Mouse (Mus musculus): ENCODE results near the gene Aifm3.

The Aifm3 gene

DNA sequence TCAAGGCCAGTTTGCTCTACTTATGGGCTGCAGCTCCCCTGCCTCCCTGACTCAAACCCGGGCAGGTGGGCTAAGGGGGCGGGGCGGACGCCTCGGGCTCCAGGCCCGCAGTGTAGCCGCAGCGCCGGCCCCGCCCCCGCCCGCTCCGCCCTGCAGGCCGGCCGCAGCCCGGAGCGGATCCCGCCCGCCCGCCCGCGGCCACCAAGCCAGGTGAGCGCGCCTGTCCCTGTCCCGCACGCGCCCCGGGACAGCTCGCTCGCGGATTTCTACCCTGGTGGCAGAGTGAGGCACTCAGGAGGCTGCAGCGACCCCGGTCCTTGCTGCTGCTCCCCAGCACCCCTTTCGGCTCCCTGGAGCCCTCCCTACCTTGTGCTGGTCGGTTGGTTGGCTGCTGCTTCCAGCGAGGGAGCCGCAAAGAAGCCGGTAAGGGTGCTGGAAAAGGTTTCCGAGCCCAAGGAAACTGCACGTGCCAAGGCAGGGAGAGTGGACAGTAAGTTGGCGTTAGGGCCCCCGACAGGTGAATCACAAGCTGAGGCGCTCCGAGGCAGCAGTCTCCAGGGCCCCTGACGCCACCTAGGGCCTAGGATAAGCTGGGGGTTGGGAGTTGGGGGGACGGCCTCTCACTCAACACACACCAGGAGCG is at the start of gene Aifm3:
Gene Aifm3, plus strand, starts transcription at position 143 of the 643 bp plus-strand sequence.
- no peak for DNase-seq

- DNase-seq, result peak; percentile 98
Measured at GRCm38 (mm10) chr16:17451541-17452372, 37.7 kb upstream of the Aifm3 start, which contains the start of gene Crkl. Crkl (plus strand) TSS chr16:17451987.

DNA sequence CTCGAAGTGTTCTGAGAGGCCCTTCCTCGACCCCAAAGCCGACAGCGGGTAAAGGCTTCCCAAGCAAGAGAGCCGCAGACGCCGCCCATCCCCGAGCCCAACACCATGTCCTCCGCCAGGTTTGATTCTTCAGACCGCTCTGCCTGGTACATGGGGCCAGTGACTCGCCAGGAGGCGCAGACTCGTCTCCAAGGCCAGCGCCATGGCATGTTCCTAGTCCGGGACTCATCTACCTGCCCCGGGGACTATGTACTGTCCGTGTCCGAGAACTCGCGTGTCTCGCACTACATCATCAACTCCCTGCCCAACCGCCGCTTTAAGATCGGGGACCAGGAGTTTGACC is 37.1 kb upstream of the Aifm3 start:
- peak; percentile 42 for DNase-seq

DNA sequence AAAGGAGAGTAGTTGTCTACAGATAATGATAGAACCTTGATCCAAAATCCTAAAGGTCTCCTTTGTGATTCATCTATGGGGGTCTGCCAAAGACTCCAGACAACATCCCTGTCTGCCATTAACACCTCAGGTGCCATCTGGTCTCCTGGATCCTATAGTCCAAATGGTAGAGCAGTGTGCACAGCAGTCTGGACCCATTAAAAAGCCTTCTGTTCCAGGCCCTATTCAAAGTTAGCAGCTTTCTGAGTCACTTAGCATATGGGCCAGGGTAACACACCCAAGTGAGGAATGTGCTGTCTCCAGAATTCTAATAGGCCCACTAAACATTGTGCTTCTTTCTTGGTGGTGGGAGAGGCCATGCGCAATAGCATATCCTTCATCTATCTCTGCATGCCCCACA is 32.5 kb upstream of the Aifm3 start:
- DNase-seq, result no peak

- no peak for DNase-seq
Measured at GRCm38 (mm10) chr16:17460254-17460653, 29.2 kb upstream of the Aifm3 start.

GRCm38 (mm10) chr16:17461596-17461995 is 27.8 kb upstream of the Aifm3 start:
- no peak for DNase-seq

GRCm38 (mm10) chr16:17463184-17463583 is 26.2 kb upstream of the Aifm3 start:
- DNase-seq, result no peak

DNA sequence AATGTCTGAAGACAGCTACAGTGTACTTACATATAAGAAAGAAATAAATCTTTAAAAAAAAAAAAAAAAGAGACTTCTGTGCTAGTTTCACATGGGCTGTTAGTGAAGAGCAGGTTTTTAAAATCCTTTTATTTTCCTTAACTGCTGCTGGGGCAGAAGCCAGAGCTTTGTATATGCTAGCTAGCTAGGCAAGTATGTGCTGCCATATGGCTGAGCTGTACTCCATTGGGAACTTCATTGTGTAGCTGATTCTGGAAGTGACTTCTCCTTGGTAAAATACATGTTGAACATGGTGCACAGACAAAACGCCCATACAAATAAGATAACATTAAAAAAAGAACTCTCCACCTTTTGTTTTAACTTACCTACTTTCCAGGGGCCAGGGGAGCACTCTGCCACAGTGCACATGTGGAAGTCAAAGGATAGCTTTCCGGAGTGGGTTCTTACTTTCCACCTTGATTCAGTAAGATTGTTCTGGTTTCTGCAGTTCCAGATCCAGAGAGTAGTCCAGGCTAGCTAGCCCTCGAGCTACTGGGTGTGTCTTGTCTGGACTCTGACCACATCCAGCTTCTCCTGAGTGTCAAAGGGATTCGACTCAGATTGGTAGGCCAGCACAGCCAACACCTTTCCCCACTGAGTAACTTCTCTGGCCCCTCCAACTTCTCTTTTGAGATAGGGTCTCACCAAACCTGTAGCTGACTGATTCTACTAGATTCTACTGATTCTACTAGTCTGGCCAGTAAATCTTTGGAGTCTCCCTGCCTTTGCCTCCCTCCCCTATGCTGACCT is 22.3 kb upstream of the Aifm3 start:
- no peak for DNase-seq

DNA sequence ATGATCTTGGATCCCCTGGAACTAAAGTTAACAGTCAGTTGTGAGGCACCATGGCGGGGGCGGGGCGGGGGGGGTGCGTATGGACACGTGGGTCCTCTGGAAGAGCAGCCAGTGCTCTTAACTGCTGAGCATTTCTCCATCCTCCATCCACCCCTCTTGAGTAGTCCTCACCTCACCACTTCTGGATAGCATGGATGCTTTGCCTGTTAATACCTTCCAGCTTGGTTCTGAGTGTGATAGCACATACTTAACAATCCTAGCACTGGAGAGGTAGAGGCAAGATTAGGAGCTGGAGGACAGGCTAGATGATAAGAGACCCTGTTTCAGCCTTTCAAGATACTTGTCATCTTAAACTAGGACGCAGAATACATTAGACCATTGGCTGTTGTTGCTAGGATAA is 16.9 kb upstream of the Aifm3 start:
- DNase-seq, result no peak

DNA sequence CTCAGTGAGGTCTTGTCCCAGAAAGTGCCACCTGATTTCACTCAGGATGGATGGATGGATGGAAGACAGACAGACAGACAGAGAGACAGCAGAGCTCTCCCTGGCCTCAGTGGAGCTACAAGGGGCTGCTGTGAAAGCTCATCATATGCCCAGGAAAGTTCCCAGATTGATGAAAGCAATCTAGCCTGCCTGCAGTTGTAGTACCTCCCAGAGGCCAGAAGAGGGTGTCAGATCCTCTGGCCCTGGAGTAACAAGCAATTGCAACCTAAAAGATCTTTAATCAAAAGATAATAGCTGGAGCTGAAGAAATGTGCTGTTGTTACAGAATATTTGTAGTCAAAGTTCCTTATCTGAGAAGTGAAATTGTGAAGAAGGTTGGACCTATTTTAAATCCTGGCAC is 15.3 kb upstream of the Aifm3 start:
- no peak for DNase-seq

- DNase-seq, result no peak
Measured at GRCm38 (mm10) chr16:17474761-17475160, 14.7 kb upstream of the Aifm3 start.

DNA sequence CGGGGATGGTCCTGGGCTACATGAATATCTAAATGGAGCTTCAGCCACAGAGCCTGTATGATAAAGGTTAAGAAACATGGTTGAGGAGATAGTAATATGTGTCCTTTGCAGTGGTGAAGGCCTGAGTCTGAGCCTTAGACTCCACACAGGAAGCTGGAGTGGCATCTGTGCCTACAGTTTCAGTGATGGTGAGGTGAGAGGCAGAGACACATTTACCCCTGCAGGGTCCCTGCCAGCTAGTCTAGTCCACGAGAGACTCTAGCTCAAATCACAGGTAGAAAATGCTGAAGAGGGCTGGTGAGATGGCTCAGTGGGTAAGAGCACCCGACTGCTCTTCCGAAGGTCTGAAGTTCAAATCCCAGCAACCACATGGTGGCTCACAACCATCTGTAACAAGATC is 14.1 kb upstream of the Aifm3 start:
- no peak for DNase-seq

- no peak for DNase-seq
Measured at GRCm38 (mm10) chr16:17478331-17478943, 11.0 kb upstream of the Aifm3 start.

DNA sequence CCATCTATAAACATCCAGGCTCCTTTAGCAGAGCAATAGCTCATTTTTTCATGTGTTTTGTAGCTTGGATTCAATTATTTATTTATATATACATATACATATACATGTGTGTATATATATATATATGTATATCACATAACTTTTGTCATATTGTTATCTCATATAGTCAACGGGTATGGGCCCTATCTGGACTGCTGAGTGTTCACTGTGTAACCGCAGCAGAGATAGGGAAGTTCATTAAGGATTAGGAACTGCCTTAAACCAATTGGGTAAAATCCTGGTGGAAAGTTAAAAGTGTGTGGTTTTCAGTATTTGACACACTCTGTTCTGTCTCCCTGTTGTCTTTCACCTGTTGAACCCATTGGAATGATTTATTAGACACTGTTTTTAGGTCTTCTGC is 7.9 kb upstream of the Aifm3 start:
- DNase-seq, result no peak

DNA sequence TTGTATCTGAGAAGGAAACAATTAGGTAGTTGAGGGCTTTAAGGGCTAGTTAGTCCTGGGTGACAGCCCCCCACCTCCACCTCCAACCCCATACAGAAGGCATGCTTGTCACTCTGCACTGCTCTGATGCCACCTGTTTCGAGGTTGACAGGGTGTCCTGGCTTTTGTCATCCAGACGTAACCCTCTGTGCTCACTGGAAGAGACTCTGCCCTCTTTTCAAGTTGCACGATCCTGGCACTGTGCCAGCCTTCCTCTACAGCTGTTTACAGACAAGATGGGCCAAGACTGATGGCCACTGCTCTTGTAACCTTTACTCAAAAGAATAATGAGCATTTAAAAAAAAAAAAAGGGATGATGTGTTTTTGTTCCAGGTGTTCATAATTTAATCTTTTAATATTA is 2.9 kb upstream of the Aifm3 start:
- DNase-seq, result no peak

GRCm38 (mm10) chr16:17488478-17489468 is 638 bp upstream of the Aifm3 start:
- no peak for DNase-seq

- no peak for DNase-seq
Measured at GRCm38 (mm10) chr16:17491154-17491553, 1.7 kb downstream of the Aifm3 start.

GRCm38 (mm10) chr16:17491896-17492561 is 2.6 kb downstream of the Aifm3 start:
- DNase-seq, result peak; percentile 69

GRCm38 (mm10) chr16:17496499-17497305 is 7.3 kb downstream of the Aifm3 start:
- DNase-seq, result peak; percentile 92

DNA sequence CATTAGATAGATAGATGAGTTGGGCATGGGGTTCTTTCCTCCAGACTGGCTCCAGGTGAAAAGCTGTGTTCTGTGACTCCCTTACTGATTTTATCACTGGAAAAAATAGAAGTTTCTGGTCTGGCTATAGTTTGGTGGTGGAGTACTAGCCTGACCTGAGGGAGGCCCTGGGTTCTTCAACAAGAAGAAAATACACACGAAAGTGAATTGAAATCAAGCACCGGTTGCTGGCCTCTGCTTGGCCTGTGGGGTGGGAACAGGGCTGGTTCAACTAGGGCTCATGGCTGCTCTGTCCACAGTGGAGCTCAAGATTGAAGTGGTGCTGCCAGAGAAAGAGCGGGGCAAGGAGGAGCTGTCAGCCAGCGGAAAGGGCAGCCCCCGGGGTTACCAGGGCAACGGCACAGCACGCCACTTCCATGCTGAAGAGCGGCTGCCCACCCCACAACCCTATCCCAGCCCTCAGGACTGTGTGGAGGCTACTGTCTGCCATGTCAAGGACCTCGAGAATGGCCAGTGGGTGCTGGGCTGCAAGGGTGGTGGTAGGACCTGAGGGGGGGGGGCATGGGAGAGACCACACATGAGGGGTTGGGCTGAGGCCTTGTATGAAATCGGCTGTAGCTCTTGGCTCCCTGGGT is 10.0 kb downstream of the Aifm3 start:
- DNase-seq, result no peak
